Mouse (Mus musculus) limb, embryonic 15.5 days (tissue): ENCODE measurements around the gene Frmpd1. TPM values are rescaled to one million over a fixed set of nuclear protein-coding genes. Genes with fewer than 3 reads are reported as not detected.

Experiments
- ATAC-seq: fragments of 200-750 bp; cut with Nextera tagmentation; 2 replicates; pipeline ENCODE4 v1.8.0; 2017; ENCODE audit warnings: low read depth, moderate TSS enrichment; ENCODE audit not compliant: insufficient number of reproducible peaks, low FRiP score, low TSS enrichment
- H3K27ac ChIP-seq: fragments of 300-500 bp; sonication (generic); 2 replicates; pipeline ENCODE4 v1.5.1; 2015; ENCODE audit warnings: moderate library complexity, mild to moderate bottlenecking, inconsistent platforms
- H3K27me3 ChIP-seq: fragments of 300-500 bp; sonication (generic); 2 replicates; pipeline ENCODE4 v1.6.1; 2015; ENCODE audit warnings: inconsistent platforms
- H3K36me3 ChIP-seq: fragments of 300-500 bp; sonication (generic); 2 replicates; pipeline ENCODE4 v1.6.1; 2015; ENCODE audit warnings: inconsistent platforms
- H3K4me1 ChIP-seq: fragments of 300-500 bp; sonication (generic); 2 replicates; pipeline ENCODE4 v1.6.1; 2015; ENCODE audit warnings: inconsistent platforms
- H3K4me2 ChIP-seq: fragments of 300-500 bp; sonication (generic); 2 replicates; pipeline ENCODE4 v1.6.1; 2015; ENCODE audit warnings: mild to moderate bottlenecking, inconsistent platforms
- H3K4me3 ChIP-seq: fragments of 300-500 bp; sonication (generic); 2 replicates; pipeline ENCODE4 v1.5.1; 2015; ENCODE audit warnings: mild to moderate bottlenecking, inconsistent platforms
- H3K9ac ChIP-seq: fragments of 300-500 bp; sonication (generic); 2 replicates; pipeline ENCODE4 v1.6.1; 2015; ENCODE audit warnings: inconsistent platforms
- H3K9me3 ChIP-seq: fragments of 300-500 bp; sonication (generic); 2 replicates; pipeline ENCODE4 v1.6.1; 2016; ENCODE audit warnings: inconsistent platforms
- WGBS: fragments of 180-500 bp; shearing (Covaris S2); methylation state at CpG from one replicate; pipeline ENCODE4 v1.1.7; 2015; 5-methylcytosine and 5-hydroxymethylcytosine counted together
- polyA plus RNA-seq: library from polyadenylated mRNA; unstranded; fragments of >200 nt; fragmentation: Nextera tagmentation; extraction: Ambion mirVana; gene quantifications from 2 replicates; pipeline ENCODE4 v1.2.1, GENCODE M21; 2015

Frmpd1 gene
- polyA plus RNA-seq, 1 experiment from 2014 or later = 3.6 TPM

DNA sequence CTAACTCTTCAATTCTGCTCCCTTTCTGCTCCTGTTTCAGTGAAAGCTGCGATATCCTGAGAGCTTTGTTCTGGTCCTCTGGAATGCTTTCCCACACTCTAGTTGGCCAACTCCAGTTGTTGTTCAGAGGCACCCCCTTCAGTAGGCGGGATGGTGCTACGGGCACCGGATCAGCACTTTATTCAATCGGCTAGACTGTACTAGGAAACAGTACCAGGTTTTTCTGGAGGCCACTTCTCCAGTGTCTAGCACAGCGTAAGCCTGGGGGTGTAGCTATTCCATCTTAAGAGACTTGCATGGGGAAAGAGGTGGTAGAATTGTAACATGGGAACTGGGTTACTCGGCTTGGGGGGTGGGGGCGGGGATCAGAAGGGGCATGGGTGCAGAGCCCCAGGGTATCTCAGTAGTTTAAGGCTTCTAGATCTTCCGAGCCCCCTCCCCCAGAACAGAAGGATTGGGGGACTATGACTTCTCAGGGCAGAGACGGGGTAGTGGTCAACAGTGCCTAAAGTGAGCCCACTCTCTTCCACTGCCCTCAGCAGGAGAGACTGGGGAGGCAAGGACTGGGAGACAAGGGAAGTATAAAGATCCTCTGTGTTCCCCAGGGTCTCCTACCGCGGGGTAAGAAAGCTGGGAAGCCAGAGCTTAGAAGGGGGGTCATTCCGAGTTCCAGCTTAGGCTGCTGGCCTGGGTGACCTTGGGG is 706 bp upstream of the Frmpd1 start:
- peak overlapping the region; percentile 65 for H3K4me3 ChIP-seq
- WGBS = 27% methylated on average over 13 of the region's 13 CpGs
- 0 out of 2 replicates have a peak, but pooled peaks have one; percentile 9 for ATAC-seq
- no peaks in the 10 kb centered on the region for H3K9me3 ChIP-seq
- 0 out of 2 replicates have a peak overlapping the region, but pooled peaks have one; percentile 66 for H3K9ac ChIP-seq
- H3K36me3 ChIP-seq = no peaks in the 10 kb centered on the region
- H3K4me2 ChIP-seq = peak overlapping the region; percentile 99
- peaks cover 18% of the 10 kb centered on the region for H3K4me1 ChIP-seq
- H3K27ac ChIP-seq = no peak overlapping the region
- peaks cover 42% of the 10 kb centered on the region for H3K27me3 ChIP-seq

DNA sequence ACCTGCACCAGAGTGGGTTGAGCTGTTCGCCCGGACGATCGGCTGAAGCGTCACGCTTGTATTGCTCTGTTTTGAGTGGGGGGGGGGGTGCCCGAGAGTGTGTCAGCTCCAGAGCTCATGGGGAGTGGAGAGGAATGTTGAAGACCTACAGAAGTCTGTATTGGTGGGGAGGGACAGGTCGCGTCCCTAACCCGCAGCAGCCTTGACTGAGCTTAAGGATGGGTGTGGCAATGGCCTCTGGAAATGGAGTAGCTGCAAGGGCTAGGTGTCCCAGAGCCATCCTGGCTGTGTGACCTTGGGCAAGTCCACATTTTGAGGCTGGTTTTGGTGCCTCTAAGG is 625 bp downstream of the Frmpd1 start:
- Histone ChIP-seq H3K9ac (peak overlapping the region; percentile 66), H3K27me3 (peaks cover 42% of the 10 kb centered on the region), H3K4me1 (peaks cover 18% of the 10 kb centered on the region), H3K9me3 (no peaks in the 10 kb centered on the region), H3K36me3 (no peaks in the 10 kb centered on the region), H3K27ac (no peak overlapping the region), H3K4me2 (peak overlapping the region; percentile 99), H3K4me3 (peak overlapping the region; percentile 65)
- 2% methylated on average over 10 of the region's 10 CpGs for WGBS
- 0 out of 2 replicates have a peak, but pooled peaks have one; percentile 37 for ATAC-seq

DNA sequence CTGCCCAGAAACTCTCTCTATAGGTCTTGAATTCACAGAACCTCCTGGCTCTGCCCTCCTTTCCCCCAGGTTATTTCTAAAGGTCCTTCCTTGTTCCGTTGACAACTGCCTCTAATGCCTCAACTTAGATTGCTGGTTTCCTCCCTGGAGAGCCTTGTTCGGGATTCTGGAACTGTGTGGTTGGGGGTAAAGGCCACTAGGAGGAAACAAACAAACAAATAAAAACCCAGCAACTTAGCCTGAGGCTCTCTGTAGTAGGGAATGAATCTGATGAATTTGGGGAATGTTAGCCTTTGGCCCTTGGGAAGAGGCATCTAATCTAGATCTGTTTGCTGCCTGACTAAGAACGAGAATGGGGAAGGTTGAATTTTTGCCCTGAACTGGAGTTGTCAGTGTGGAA is 13.6 kb downstream of the Frmpd1 start:
- Histone ChIP-seq H3K4me3 (no peak overlapping the region), H3K4me2 (no peak overlapping the region), H3K27ac (no peak overlapping the region), H3K9me3 (no peaks in the 10 kb centered on the region), H3K27me3 (no peaks in the 10 kb centered on the region), H3K4me1 (no peaks in the 10 kb centered on the region), H3K36me3 (no peaks in the 10 kb centered on the region), H3K9ac (no peak overlapping the region)
- no peak for ATAC-seq
- WGBS = 39% methylated on average over 3 of the region's 3 CpGs

- Histone ChIP-seq H3K36me3 (no peaks in the 10 kb centered on the region), H3K27me3 (no peaks in the 10 kb centered on the region), H3K27ac (no peak overlapping the region), H3K4me2 (no peak overlapping the region), H3K9me3 (no peaks in the 10 kb centered on the region), H3K9ac (no peak overlapping the region), H3K4me3 (no peak overlapping the region), H3K4me1 (peaks cover 3% of the 10 kb centered on the region; the same call in 1 of the 2 replicates)
- ATAC-seq = no peak
- WGBS = 90% methylated on average over 7 of the region's 7 CpGs
Measured at GRCm38 (mm10) chr4:45203283-45203682, 18.6 kb downstream of the Frmpd1 start.

GRCm38 (mm10) chr4:45207444-45207843 is 22.8 kb downstream of the Frmpd1 start:
- no peak overlapping the region for H3K9ac ChIP-seq
- no peak overlapping the region for H3K4me2 ChIP-seq
- H3K27me3 ChIP-seq = no peaks in the 10 kb centered on the region
- no peak for ATAC-seq
- H3K9me3 ChIP-seq = no peaks in the 10 kb centered on the region
- H3K4me3 ChIP-seq = no peak overlapping the region
- H3K36me3 ChIP-seq = no peaks in the 10 kb centered on the region
- H3K4me1 ChIP-seq = peaks cover 10% of the 10 kb centered on the region; the same call in 1 of the 2 replicates
- WGBS = 17% methylated on average over 4 of the region's 4 CpGs
- no peak overlapping the region for H3K27ac ChIP-seq

DNA sequence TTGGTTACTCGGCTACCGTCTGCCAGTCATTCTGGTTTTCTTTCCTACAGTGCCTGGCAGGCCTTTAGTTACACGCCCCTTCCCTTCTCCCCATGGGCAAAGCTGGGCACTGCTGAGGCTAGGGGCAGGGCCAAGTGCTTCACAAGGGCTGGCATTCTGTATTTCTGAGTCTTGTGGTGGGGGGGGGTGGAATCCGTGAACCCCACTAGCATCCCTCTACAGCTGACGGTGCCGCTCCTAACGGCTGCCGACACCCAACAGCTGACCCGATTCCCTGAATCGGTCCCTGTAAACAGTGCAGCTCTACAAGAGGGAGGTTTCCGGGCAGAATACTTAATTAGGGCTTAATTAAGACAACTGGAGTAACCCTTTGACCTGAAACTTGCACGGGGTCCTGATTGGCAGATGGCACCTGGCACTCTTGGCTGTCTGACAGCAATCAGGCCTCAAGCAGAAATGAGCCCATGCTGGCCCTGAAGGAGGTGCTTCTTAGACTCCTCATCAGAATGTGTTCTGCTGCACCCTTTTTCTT is 24.2 kb downstream of the Frmpd1 start:
- no peak overlapping the region for H3K4me3 ChIP-seq
- peaks cover 10% of the 10 kb centered on the region; the same call in 1 of the 2 replicates for H3K4me1 ChIP-seq
- no peaks in the 10 kb centered on the region for H3K9me3 ChIP-seq
- H3K9ac ChIP-seq = no peak overlapping the region
- H3K36me3 ChIP-seq = no peaks in the 10 kb centered on the region
- 42% methylated on average over 12 of the region's 12 CpGs for WGBS
- H3K27me3 ChIP-seq = no peaks in the 10 kb centered on the region
- H3K27ac ChIP-seq = no peak overlapping the region
- no peak overlapping the region for H3K4me2 ChIP-seq
- peak; percentile 32; the same call in 1 of the 2 replicates for ATAC-seq

- Histone ChIP-seq H3K9ac (no peak overlapping the region), H3K27ac (no peak overlapping the region), H3K4me3 (no peak overlapping the region), H3K4me2 (no peak overlapping the region), H3K36me3 (no peaks in the 10 kb centered on the region), H3K4me1 (peaks cover 10% of the 10 kb centered on the region; the same call in 1 of the 2 replicates), H3K9me3 (no peaks in the 10 kb centered on the region), H3K27me3 (no peaks in the 10 kb centered on the region)
- ATAC-seq = no peak
- 67% methylated on average over 11 of the region's 11 CpGs for WGBS
Measured at GRCm38 (mm10) chr4:45212342-45213063, 27.8 kb downstream of the Frmpd1 start.

DNA sequence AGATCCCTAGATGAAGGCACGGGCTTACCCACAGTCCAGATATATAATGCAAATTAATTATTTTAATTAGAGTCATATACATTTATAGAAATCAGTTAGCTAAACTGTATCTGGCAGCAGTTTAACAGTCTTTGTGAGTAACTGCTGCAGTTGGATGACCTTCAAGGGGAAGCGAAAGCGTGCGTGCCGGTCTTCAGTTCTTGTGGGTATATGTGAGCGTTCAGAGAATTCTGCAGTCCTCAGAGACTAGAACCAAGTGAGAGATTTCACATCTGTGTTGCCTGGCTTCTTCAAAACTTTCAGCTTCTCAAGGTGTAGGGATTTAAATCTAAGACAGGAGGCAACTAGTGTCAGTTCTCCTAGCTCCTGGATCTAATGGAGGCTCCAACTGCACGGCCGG is 35.3 kb downstream of the Frmpd1 start:
- no peak overlapping the region for H3K27ac ChIP-seq
- no peaks in the 10 kb centered on the region for H3K27me3 ChIP-seq
- no peak for ATAC-seq
- H3K9me3 ChIP-seq = no peaks in the 10 kb centered on the region
- H3K36me3 ChIP-seq = no peaks in the 10 kb centered on the region
- H3K4me3 ChIP-seq = no peak overlapping the region
- 80% methylated on average over 8 of the region's 8 CpGs for WGBS
- no peak overlapping the region for H3K9ac ChIP-seq
- H3K4me1 ChIP-seq = no peaks in the 10 kb centered on the region; the same call in 1 of the 2 replicates
- no peak overlapping the region for H3K4me2 ChIP-seq

GRCm38 (mm10) chr4:45222395-45222794 is 37.7 kb downstream of the Frmpd1 start:
- Histone ChIP-seq H3K27me3 (no peaks in the 10 kb centered on the region), H3K27ac (no peak overlapping the region), H3K4me3 (no peak overlapping the region), H3K4me1 (no peaks in the 10 kb centered on the region; the same call in 1 of the 2 replicates), H3K9ac (no peak overlapping the region), H3K9me3 (no peaks in the 10 kb centered on the region), H3K36me3 (no peaks in the 10 kb centered on the region), H3K4me2 (no peak overlapping the region)
- WGBS = 87% methylated on average over 2 of the region's 2 CpGs
- no peak for ATAC-seq

DNA sequence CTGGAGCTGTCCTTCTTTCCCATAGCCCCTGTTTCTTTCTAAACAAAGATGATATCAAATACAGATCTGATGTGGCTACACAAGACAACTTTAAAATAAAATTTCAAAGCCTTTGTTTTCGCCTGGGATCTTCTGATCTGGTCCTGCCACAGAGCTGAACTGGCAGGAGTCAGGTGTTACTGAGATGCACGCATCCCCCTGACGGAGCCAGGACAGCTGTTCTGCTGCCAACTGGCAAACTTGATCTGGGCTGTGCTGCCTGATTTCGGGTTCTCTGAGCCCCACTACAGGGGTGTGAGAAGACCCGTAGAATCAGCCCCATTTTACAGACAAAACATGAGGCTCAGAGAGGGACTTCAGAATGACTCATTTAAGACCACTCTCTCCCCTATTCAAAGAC is 45.6 kb downstream of the Frmpd1 start:
- no peak overlapping the region for H3K4me2 ChIP-seq
- H3K36me3 ChIP-seq = no peaks in the 10 kb centered on the region
- no peaks in the 10 kb centered on the region for H3K27me3 ChIP-seq
- no peak overlapping the region for H3K4me3 ChIP-seq
- WGBS = 64% methylated on average over 5 of the region's 5 CpGs
- H3K9ac ChIP-seq = no peak overlapping the region
- ATAC-seq = no peak
- no peaks in the 10 kb centered on the region for H3K4me1 ChIP-seq
- H3K27ac ChIP-seq = no peak overlapping the region
- H3K9me3 ChIP-seq = no peaks in the 10 kb centered on the region

GRCm38 (mm10) chr4:45238260-45238659 is 53.6 kb downstream of the Frmpd1 start:
- H3K27me3 ChIP-seq = no peaks in the 10 kb centered on the region
- no peak overlapping the region for H3K4me2 ChIP-seq
- 89% methylated on average over 5 of the region's 5 CpGs for WGBS
- no peak overlapping the region for H3K4me3 ChIP-seq
- H3K36me3 ChIP-seq = no peaks in the 10 kb centered on the region
- no peak overlapping the region for H3K9ac ChIP-seq
- H3K9me3 ChIP-seq = no peaks in the 10 kb centered on the region
- H3K4me1 ChIP-seq = no peaks in the 10 kb centered on the region
- no peak for ATAC-seq
- H3K27ac ChIP-seq = no peak overlapping the region

DNA sequence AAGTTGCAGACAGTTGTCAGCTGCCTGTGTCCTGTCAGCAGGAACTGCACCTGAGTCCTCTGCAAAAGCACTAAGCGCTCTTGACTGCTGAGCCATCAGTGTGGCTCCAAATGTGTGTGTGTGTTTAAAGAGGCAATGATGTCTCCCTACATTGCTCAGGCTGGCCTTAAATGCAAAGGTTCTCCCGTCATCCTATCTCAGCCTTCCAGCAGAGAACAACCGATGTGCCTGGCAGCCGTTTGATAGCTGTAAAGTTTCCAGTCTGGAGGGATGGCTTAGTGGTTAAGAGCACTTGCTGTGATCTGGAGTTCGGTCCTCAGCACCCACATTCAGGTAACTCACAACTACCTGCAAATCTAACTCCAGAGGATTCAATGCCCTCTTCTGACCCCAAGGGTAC is 56.7 kb downstream of the Frmpd1 start:
- Histone ChIP-seq H3K4me2 (no peak overlapping the region), H3K27me3 (no peaks in the 10 kb centered on the region), H3K4me1 (no peaks in the 10 kb centered on the region), H3K27ac (no peak overlapping the region), H3K36me3 (no peaks in the 10 kb centered on the region), H3K4me3 (no peak overlapping the region), H3K9ac (no peak overlapping the region), H3K9me3 (no peaks in the 10 kb centered on the region)
- WGBS = 62% methylated on average over 5 of the region's 5 CpGs
- no peak for ATAC-seq
